Mouse (Mus musculus) C2C12 (cell line): ENCODE measurements around the gene Naa15. TPM values are rescaled to one million over a fixed set of nuclear protein-coding genes. Genes with fewer than 3 reads are reported as not detected.

ENCODE experiments used
- H3K27me3 ChIP-seq: one replicate; pipeline ENCODE4 v1.6.1; 2011; ENCODE audit not compliant: control insufficient read depth, insufficient read depth, insufficient read length
- H3K36me3 ChIP-seq: one replicate; pipeline ENCODE4 v1.6.1; 2011; ENCODE audit not compliant: control insufficient read depth, insufficient read depth
- H3K4me3 ChIP-seq: one replicate; pipeline ENCODE4 v1.5.1; 2011; ENCODE audit warnings: mild to moderate bottlenecking, control low read depth; ENCODE audit not compliant: poor library complexity, insufficient read depth, severe bottlenecking
- H3K79me2 ChIP-seq: one replicate; pipeline ENCODE4 v1.6.1; 2011; ENCODE audit not compliant: control insufficient read depth, insufficient read depth
- H3K79me3 ChIP-seq: one replicate; pipeline ENCODE4 v1.6.1; 2011; ENCODE audit warnings: low read depth, control low read depth
- H3ac ChIP-seq: one replicate; pipeline ENCODE3; 2011; ENCODE audit warnings: low read depth; ENCODE audit not compliant: control insufficient read depth, insufficient read length
- CEBPB ChIP-seq: IDR thresholded peaks from one replicate; pipeline ENCODE4 v1.6.1; 2011; ENCODE audit warnings: low read depth, mild to moderate bottlenecking, control low read depth, moderate library complexity
- CTCF ChIP-seq: IDR thresholded peaks from one replicate; pipeline ENCODE4 v1.5.1; 2011; ENCODE audit not compliant: control insufficient read depth, insufficient read depth, insufficient read length
- FOSL1 ChIP-seq: IDR thresholded peaks from one replicate; pipeline ENCODE4 v1.8.0; 2011; ENCODE audit warnings: mild to moderate bottlenecking, low read length; ENCODE audit not compliant: poor library complexity, insufficient read depth, severe bottlenecking
- MAX ChIP-seq: IDR thresholded peaks from one replicate; pipeline ENCODE4 v1.6.1; 2011; ENCODE audit warnings: mild to moderate bottlenecking, control low read depth
- MYOD1 ChIP-seq: IDR thresholded peaks from one replicate; pipeline ENCODE4 v1.6.1; 2011; ENCODE audit warnings: low read depth; ENCODE audit not compliant: control insufficient read depth, insufficient read length
- MYOG ChIP-seq: IDR thresholded peaks from one replicate; pipeline ENCODE4 v1.6.1; 2011; ENCODE audit not compliant: control insufficient read depth, insufficient read length; ENCODE audit errors: extremely low read depth
- USF1 ChIP-seq: IDR thresholded peaks from one replicate; pipeline ENCODE4 v1.6.1; 2011; ENCODE audit warnings: low read depth, mild to moderate bottlenecking, control low read depth, moderate library complexity
- polyA plus RNA-seq: library from polyadenylated mRNA; unstranded; fragments of >200 nt; fragmentation: generic; extraction: Trizol; gene quantifications from one replicate; pipeline ENCODE4 v1.2.1, GENCODE M21; 2012; ENCODE audit warnings: missing spikeins

Naa15 gene
- polyA plus RNA-seq, 1 experiment, result 13.3 TPM

- TF ChIP-seq MAX (no peak), FOSL1 (no peak), MYOD1 (no peak), USF1 (no peak), CEBPB (no peak), MYOG (no peak)
Observed at GRCm38 (mm10) chr3:51402628-51403027, 12.3 kb upstream of the Naa15 start.

GRCm38 (mm10) chr3:51407870-51408560 is 6.9 kb upstream of the Naa15 start:
- TF ChIP-seq USF1 (no peak), CTCF (no peak), MYOG (no peak), FOSL1 (no peak), MYOD1 (no peak), CEBPB (no peak), MAX (no peak)
- Histone ChIP-seq H3ac (peak overlapping the region; percentile 98), H3K27me3 (no peaks in the 10 kb centered on the region), H3K4me3 (peak overlapping the region; percentile 86), H3K79me3 (peaks cover 2% of the 10 kb centered on the region), H3K79me2 (peaks cover 20% of the 10 kb centered on the region), H3K36me3 (peaks cover 33% of the 10 kb centered on the region)

More at GRCm38 (mm10) chr3:51402628-51403027, 12.3 kb upstream of the Naa15 start:
- Histone ChIP-seq H3K79me2 (peaks cover 10% of the 10 kb centered on the region), H3K79me3 (peaks cover 2% of the 10 kb centered on the region), H3K36me3 (peaks cover 37% of the 10 kb centered on the region), H3K4me3 (no peak overlapping the region), H3K27me3 (no peaks in the 10 kb centered on the region), H3ac (no peak overlapping the region)

GRCm38 (mm10) chr3:51408561-51409183 is 6.3 kb upstream of the Naa15 start, which contains the start of gene Ndufc1:
TSS of gene Ndufc1 (minus strand) at chr3:51408988.
- peak within 1 kb of the TSS; percentile 86 for H3K4me3 ChIP-seq
- H3ac ChIP-seq, result peak within 1 kb of the TSS; percentile 98
- H3K79me3 ChIP-seq, result peaks cover 2% of the 10 kb centered on the region
- no peaks in the 10 kb centered on the region for H3K27me3 ChIP-seq
- peaks cover 29% of the 10 kb centered on the region for H3K36me3 ChIP-seq
- TF ChIP-seq CTCF (peak; percentile 96), USF1 (no peak), MYOD1 (no peak), MAX (no peak), CEBPB (no peak), FOSL1 (no peak), MYOG (no peak)
- H3K79me2 ChIP-seq, result peaks cover 20% of the 10 kb centered on the region

DNA sequence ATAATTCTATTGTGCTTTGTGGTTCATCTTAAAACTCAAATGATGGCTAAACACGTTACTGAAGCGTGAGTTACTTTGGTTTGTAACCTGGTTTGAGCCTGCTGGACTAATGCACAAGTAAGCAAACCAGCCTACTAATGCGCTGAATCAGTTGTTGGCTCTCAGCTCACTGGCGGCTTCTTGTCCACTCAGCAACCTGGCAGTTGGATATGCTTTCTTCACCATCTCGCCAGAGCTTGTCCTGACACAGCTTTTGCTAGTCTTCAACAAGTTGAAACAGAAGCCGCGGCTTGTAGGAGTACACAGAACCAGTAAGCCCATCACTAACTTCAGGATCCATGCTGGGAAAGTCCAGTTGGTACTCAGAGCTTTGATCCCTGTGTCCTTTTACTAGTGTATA is 2.5 kb upstream of the Naa15 start:
- H3K27me3 ChIP-seq, result no peaks in the 10 kb centered on the region
- H3K79me3 ChIP-seq, result peaks cover 22% of the 10 kb centered on the region
- H3K36me3 ChIP-seq, result no peaks in the 10 kb centered on the region
- H3K79me2 ChIP-seq, result peaks cover 44% of the 10 kb centered on the region
- TF ChIP-seq MYOG (no peak), CTCF (no peak), FOSL1 (no peak), CEBPB (no peak), MYOD1 (no peak), MAX (no peak), USF1 (no peak)
- no peak overlapping the region for H3ac ChIP-seq
- H3K4me3 ChIP-seq, result no peak overlapping the region

DNA sequence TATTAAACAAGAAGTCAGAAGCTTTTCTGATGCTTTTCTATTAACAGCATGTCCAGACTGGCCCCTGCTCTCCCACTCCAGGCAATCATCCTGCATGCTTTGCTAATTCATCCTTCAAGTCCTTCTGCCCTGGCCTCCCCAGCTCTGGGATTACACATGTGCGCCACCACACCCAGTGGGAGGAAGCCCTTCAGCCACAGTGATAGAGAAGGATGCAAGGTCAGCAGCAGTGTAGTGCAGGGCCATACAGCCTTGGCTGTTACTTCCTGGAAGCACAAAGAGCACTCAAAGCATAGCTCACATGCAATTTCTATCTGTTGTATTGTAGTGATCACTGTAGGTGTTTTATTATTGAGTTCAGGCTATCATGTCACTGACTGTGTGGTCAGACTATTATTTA is 1.7 kb upstream of the Naa15 start:
- TF ChIP-seq MAX (no peak), MYOD1 (no peak), CEBPB (no peak), FOSL1 (no peak), MYOG (no peak), CTCF (no peak), USF1 (no peak)
- no peak overlapping the region for H3ac ChIP-seq
- H3K79me3 ChIP-seq, result peaks cover 30% of the 10 kb centered on the region
- peaks cover 7% of the 10 kb centered on the region for H3K36me3 ChIP-seq
- no peaks in the 10 kb centered on the region for H3K27me3 ChIP-seq
- peaks cover 44% of the 10 kb centered on the region for H3K79me2 ChIP-seq
- H3K4me3 ChIP-seq, result no peak overlapping the region

DNA sequence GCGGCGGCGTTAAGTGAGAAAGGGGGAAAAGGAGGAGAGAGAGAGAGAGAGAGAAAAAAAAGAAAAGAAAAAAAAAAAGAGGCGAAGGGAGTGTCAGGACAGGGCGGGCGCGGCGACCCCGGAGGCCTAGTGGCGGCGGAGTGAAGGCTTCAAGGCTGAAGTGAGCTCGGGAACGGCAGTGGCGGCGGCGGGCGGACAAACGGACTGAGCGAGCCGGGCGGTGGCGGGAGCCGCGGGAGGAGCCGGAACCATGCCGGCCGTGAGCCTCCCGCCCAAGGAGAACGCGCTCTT is 1.1 kb downstream of the Naa15 start:
- peaks cover 31% of the 10 kb centered on the region for H3K36me3 ChIP-seq
- H3K4me3 ChIP-seq, result peak overlapping the region; percentile 93
- H3K79me2 ChIP-seq, result peaks cover 68% of the 10 kb centered on the region
- peak overlapping the region; percentile 96 for H3ac ChIP-seq
- H3K79me3 ChIP-seq, result peaks cover 58% of the 10 kb centered on the region
- no peaks in the 10 kb centered on the region for H3K27me3 ChIP-seq
- no peak for TF ChIP-seq FOSL1
- TF ChIP-seq MYOG, result no peak
- no peak for TF ChIP-seq CTCF
- TF ChIP-seq MAX, result no peak
- TF ChIP-seq CEBPB, result no peak
- no peak for TF ChIP-seq MYOD1
- TF ChIP-seq USF1, result no peak
